Mouse (Mus musculus) kidney, adult 9 months (tissue): ENCODE measurements at regions not wholly inside any gene's neighbourhood (a gene's known extent, or its start where the extent isn't known, plus 50 kb on each side); places are given as distances from the start of the nearest gene placed in this dataset.
"Not testable (repeated sequence)": the region's sequence is repeated elsewhere in the genome, so short reads cannot be mapped to it uniquely, and the experiment has no call there.

Experiments used
- DNase-seq: peaks from one replicate; pipeline ENCODE4 v3.0.0; 2022

GRCm38 (mm10) chr15:90400326-90401280 is 176.5 kb downstream of the Alg10b start:
- DNase-seq = no peak

DNA sequence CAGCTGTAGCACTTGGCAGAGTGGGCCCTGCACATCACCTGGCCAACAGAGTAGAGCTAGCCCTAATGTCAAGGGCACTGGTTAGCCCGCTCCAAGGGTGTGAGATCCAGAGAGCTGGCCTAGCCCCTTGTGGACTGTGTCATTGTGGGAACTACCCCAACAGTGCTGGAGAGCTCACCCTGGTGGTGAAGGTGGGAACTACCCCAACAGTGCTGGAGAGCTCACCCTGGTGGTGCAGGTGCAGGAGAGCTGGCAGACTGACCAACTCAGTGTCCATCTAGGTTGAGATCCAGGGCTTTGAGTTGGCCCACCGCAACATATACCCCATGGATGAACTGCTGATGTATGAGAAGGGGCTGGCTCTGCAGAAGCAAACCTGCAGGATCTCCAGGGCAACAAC is 196.7 kb downstream of the Alg10b start:
- peak; percentile 43 for DNase-seq

DNA sequence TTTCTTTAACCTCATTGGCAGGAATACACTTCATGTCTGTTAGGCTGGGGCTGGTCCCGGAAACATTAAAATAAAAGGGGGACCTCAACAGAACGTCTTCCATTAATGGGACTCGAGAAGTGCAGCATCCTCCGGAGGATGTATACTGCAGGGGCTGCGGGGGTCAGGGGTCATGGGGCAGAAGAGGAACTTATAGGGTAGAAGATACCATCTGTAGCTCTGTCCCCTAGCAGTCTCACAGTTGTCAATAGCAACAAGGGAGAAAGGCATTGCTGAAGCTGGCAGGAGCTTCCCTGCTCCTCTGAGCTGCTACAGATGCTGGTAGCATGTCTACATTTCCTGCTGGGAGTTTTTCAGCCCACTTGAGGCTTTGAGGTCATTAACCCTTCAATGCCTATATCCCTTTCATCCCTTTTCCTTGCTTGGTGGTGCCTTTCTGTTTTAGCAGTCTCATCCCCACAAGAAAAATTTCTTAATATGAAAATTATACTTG is 198.1 kb downstream of the Alg10b start:
- DNase-seq = no peak

DNA sequence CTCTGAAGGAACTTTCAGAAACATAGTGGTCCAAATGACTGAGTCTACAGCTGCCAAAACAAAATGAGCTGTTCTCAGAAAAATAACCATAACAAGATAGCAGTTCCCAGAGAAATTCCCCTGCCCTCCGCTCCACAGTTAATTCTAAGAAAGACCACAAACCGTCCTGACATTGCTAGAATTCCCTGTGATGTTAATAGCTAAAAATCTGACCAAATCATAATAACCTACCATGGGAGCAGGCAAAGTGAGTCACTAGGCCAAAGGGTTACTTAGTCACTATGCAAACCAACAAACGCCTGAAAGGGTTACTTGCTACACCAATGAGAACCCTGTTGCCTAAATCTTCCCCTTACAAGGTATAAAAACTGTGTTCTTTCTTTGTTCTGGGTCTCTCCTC is 206.9 kb downstream of the Alg10b start:
- DNase-seq = not testable (repeated sequence)

DNA sequence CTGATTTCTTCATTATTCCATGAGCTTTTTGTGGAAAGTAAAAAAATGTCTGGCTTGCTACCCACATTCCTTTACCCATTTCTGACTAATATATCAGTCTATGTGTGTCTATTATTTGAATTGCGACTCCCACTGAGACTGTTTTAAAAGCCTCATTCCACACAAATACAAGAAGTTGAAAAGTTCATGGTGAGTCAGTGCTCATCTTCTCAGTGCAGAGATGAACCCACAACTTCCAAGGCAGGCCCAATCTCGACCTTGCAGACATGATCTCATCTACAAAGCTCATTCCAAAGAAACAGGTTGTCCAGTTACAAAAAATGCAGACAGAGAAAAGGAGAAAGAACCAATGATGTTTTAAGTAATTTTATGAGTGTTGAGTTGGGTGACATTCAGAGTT is 208.0 kb downstream of the Alg10b start:
- DNase-seq = no peak

GRCm38 (mm10) chr15:90435286-90435685 is 211.2 kb downstream of the Alg10b start:
- no peak for DNase-seq
